Mouse (Mus musculus) ovary, postnatal 36 days (tissue): ENCODE data around the gene Capn12.

Experiments used
- DNase-seq: peaks from one replicate; pipeline ENCODE4 v3.0.0; 2022; ENCODE audit warnings: low spot score, mixed read lengths

Capn12 gene

DNA sequence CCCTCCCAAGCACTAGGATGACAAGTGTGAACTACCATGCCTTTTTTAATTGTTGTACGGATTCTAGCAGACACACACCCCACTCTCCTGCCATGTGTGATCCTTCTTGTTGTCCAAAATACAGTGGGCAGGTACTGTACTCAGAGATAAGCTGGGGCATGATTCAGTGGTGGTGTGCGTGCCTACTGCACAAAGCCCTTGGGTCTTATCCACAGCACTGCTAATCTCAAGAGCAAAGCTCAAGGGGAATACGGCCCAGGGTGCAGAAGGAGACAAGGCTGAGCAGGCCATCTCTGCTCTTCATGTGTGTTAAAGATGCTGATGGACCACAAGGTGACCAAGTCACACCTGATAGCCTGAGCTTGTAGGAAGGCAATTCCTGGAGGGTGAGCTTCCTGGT is 40.0 kb downstream of the Capn12 start:
- no peak for DNase-seq

DNA sequence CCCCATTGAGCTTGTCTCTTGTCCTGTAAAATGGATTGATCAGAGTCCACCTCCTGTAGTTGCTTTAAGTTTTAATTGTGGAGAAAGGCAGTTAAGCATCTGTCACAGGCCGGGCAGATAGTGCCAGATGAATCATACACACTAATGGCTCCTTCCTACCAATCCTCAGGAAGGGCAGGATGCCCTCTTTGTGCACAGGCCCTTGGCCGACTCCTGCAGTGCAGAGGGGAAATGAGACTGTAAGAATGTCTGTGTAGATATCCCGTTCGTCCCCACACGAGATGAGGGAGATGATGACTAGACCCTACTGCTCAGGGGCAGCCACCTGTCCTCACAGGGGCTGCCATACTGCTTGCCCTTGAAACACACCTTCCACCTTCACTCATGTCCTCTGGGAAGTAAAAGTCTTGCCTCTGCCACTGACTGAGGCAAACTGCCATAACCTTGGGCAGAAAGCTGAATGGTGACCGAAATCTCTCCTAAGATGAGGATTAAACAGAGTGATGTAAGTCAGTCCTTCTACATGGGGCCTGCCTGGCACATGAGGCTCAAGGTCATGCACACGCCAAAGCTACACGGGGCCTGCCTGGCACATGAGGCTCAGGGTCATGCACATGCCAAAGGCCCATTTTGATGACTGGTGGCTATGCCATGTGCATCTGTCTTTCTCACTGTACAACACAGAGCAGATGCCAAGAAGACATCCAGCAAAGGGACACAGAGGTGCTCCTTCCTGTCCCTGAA is 40.7 kb downstream of the Capn12 start:
- DNase-seq: no peak

DNA sequence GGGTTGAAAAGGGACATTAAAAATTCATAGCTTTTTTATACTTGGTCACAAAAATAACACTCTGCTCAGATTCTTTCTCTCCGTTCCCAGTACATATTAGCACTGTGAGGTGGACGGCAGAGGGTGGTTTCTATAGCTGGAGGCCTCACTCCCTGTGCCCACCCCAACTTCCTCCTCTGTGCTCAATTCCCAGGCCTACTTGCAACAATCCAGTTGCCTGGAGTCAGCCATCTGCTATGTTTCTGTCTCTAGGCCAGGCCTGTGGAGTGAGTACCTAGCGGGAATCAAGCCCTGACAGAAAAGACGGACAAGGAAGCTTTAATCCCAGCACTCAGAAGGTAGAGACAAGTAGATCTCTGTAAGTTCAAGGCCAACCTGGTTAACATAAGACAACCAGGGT is 41.4 kb downstream of the Capn12 start:
- no peak for DNase-seq

DNA sequence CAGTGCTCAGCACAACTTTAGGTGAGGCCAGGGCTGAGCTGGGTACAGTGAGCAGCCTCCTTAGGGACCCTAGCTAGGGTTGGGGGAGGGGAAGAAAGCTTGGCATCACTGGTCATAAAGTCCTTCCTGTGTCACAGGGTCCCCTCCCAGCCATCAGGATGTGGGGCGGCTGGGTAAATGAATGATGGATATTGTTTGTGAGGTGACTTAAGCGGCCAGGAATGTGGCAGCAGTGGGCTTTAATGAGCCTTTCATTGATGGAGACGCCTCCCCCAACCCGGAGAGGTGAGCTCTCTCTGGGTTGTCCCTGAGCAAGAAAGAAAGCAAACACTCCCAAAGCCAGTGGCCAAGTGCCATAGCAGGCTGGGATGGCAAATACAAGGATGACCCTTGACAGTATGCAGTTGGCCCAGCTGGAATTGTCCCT is 42.7 kb downstream of the Capn12 start:
- no peak for DNase-seq

DNA sequence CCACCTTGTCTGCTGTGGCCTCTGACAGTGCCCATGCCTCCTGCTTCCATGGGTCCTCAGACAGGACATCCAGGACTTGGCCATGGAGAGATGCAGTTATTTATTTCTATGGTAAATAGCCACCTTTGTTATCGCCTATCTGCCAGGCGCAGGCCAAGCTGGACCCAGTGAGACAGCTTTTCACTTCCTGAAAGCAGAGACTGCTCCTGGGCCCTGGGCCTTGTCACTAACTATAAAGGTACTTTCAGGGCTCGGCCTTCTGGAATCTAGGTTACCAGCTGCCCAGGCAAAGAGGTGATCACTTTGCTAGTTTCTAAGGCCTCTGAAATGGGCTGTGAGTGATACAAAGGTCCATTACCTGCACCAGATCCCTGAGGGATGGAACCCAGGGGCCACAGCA is 43.6 kb downstream of the Capn12 start:
- DNase-seq: no peak

DNA sequence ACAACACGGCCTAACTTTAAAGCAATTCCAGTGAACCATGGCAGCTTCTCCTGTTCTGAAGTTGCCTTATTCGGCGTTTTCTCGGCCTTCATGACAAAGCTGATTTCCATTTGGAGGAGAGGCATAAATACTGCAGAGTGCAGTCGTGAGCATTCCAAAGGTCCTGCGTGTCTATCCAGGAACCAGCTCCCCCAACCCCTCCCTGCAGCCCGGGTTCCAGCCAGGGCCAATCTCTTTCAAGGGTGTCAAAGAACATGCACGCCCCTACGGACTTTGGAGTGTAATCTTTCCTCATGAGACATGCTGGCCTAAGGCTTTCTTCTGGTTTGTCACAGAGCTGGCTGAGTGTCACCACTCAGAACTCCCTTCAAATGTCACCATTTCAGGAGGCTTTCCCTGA is 44.1 kb downstream of the Capn12 start:
- peak; percentile 61 for DNase-seq

DNA sequence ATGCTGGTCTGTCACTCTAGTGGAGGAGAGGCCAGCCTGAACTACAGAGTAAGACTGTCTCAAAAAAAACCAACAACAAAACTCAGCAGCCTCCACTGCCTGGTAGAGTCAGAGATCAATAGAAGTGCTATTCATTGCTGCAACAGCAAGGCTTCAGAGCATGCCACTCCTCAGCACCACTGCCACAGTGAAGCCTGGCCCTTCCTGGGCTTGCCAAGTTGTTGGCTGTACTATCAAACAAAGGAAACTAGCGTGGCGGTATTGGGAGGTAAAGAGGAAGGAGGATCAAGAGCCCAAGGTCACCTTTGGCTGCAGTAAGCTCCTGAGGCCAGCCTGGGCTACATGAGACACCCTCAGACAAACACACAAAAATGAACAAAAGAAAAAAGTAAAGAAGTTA is 45.0 kb downstream of the Capn12 start:
- no peak for DNase-seq

DNA sequence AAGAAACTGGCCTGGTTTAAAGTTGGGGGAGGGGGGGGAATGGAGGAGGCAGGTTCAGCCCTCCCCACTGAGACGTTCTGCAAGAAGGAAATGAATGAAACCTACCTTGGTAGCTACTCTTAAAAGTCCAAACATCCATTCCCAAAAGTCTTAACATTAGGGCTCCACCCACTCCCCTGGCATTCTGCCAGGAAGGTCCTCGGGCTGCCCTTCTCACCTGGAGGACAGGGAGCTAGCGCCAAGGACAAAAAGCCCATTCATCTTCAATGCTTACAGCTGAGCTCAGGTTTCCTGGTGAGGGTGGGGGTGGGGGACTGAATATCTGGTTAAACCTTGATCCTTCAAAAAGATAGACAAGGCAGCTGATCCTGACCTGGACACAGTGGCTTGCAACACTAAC is 48.2 kb downstream of the Capn12 start:
- DNase-seq: no peak

DNA sequence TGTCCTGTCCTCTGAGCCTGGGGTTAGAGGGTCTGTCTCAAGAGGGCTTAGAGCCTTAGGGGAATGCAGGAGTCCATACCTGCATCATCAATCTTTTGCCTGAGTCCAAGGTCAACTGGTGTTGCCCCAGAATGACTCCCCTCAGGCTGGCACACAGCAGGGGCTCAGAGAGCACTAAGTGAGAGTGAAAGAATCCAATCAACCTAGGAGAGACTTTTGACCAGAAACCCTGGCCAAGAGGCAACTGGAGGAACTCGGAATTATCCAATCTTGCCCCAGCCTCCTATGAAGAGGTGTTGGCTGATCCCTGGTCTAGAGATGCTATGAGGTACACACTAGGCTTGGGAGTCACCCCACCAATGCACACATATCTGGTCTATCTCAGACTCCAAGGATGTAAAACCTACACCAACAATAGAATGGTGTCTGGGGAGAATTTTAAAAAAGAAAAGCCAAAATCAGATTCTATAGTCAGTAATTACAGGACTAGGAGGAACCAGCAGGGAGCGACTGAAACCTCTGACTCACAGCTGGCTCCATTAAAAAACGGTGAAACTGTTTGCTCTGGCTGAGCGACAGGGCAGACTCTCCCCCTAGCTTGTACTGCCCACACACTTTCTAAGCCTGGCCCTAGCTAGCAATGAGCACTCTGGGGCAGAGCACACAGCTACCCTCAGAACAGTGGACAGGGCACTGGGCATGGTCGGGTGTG is 49.3 kb downstream of the Capn12 start:
- no peak for DNase-seq

DNA sequence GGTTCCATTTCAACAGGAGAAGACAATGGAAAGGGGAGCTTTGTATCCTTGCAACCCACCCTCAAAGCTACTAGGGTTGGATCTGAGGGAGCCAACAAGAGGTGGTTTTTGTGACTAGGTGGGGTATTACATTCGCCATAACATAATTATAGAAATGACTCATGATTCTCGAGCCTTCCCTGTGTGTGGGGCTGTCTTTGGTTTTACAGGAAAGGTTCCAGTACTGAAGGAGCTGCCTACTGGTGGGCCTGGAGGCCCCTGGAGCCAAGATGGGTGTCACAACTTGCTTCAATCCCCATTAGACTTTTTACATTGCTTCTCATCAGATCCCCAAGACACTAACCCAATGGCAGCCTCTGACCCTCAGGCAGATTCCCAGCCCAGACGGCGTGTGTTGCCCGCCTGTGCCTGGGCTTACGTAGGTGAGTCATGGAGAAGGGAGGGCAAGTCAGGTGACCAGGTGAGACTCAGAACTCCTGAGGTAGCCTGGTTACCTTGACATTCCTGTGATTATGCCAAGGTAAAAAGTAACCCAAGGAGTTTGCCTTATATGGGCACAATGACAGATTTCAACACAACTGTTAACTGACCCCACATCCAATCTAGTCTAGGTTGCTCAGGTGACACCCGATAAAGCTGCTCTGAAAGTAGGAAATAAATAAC is 49.9 kb downstream of the Capn12 start:
- no peak for DNase-seq

DNA sequence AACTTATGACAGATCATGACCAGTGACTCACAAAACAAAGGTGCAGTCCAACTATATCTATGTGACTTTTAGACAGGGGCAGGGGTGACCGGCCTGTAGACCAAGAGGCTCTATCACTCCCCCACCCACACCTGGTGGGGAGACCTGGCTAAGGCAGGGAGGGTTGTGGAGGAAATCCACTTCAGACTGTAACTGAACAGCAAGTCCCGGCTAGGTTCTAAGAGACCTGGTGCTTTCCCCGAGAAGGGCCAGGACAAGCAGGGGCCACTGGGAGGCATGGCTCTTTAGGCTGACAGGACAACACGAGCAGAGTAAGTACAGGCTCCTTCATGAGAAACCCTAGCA is 50.4 kb downstream of the Capn12 start:
- no peak for DNase-seq

DNA sequence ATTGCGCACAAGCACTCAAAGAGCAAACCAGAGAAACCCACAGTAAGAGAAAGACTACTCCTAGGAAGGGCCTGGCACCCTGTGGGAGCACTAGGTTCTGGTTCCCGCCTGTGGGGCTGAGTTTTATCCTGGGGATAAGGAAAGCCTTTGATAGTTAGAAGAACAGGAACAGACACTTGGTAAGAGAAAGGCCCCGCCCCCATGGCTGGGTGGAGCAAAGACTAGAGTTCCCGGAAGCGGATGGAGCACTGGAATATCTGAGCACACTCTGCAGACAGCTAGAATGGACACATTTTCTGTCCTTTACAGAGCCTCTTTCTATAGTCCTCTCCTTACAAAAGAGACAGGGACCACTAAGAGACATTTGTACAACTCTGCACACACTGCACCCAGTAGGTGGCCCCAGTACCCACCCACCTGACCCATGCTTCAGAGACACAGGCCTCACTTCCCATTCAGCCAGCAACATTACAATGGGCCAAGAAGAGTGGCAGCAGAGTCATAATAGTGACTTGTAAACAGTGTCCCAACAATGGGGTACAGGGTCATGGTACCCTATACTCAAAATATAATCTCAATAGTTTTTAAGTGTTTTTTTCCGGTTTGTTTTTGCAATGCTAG is 51.3 kb downstream of the Capn12 start:
- no peak for DNase-seq

DNA sequence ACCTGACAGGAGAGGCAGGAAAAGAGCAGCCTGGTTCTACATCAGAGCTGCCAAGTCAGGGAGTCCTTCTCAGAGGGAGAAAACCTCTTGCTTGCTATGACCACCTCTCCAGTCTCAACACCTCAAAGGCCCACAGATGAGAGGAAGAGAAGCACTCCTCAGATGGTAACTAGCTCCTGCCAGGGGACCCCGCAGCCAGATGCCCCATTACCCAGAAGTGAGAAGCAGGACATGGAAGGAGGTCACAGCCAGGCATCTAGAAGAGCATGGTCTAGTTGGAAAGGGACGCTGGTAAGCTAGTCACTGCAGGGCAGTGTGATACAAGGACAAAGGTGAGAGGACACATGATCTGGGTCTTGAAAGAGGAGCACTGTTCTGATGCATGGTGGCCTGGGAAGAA is 52.6 kb downstream of the Capn12 start:
- no peak for DNase-seq

DNA sequence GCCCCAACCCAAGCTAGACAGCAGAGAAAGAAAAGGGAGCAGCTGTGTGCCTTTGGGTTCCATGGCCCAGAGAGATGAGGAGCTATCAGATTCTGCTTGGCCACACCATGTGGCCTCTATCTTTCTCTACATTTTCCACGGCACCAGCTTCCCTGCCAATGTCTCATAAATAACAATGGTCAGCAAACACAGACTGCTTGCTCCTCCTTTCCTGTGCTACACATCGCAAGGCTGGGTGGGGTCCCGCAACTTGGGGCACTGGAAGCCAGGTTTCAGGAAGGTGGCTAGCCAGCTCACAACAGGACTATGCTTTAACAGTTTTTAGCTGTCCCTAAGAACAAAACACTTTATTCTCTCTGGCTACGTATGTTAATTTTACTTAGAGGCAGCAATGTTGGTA is 55.6 kb downstream of the Capn12 start:
- DNase-seq: no peak

DNA sequence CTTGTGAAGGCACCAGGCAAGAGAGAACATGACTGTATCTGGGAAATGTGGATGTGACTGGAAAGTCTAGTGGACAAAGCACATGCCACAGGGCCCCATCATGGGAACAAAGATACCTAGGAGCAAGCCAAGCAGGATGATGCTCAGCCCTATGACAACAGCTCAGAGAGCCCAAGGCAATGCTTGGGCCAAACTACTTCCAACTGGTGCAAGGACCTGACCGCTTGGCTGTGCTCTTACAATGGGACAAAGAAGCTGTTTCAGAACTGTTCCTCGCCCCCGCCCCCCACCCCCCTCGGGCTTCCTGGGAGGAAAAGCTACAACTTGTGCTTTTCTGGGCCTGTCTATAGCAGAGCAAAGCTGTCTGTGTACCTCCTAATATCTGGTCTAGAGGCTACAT is 57.4 kb downstream of the Capn12 start:
- DNase-seq: no peak

DNA sequence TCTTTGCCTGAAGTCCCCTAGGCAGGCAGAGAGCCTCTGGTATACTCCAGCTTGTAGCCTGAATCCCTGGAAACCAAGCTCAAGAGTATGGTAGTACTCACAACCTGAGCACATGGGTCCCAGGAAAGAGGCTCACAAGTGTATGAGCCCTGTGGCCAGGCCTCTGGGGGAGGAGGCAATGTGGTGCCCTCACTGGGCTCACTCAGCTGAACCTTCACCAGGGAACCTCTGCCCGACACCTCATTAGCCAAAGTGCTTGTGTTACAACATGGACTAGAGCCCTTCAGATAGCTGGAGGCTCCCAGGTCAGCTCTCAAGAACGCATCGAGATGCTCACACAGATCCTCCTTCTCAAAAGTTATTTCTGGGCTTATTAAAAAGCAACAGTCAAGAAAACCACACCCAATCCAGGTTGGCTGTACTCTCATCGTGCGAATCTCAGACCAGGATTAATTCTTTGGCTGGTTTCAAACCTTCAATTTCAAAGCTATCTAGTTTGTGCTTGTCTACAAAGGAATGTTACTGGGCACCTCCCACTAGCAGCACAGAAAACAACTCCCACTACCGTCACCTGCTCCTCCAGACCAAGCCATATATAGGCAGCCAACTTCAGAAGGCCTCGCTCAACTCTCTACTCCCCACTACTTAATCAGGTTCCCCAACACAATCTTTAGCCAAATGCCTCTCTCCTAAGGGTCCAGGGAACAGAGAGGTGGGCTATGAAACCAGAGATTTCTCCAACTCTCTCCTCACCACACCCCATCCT is 58.4 kb downstream of the Capn12 start:
- no peak for DNase-seq

DNA sequence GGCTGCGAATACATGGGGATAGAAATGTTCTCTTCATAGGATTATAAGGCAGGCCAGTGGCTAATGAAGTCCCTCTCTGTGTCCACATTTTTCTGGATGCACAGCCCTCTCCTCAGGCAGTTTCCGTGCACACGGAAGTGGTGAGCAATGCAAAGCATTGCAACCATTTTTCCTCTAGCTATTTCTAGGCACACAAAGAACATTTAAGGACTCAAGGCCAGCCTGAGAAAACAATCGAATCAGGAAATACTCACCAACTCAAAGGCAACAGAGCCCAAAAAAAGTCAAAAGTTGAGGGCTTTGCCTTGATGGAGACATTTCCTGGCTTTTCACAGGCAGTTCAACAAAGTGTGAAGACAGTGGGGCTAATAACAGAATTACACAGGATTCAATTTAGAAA is 59.9 kb downstream of the Capn12 start:
- DNase-seq: no peak

DNA sequence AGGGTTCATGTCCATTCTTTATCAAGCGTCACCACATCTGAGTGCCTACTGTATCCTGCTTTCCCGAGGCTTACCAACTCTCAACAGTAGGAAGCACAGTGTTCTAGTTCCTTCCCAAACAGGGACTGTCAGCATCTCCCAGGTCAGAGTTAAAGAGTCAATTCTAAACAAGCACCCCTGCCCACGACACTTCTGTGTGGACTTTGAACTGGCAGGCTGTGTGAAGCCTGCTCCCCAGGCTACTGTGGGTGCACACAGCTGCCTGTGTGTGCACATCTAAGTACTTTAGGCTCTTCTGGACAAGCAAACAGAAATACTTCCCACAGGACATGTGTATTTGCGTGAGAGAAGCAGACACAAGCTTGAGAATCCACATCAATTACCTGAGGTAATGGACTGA is 60.3 kb downstream of the Capn12 start:
- no peak for DNase-seq
